In genomic region chr2:103209512-103209981, GRCm38 (mm10) we compare ENCODE assay signal across 15 mouse cellular contexts.
DNase-seq lines count a peak whose midpoint lies in the region; ATAC-seq and TF ChIP-seq lines count a peak whose summit lies in the region.
"Had no signal": no experiment of that assay in that cellular context is flagged by ENCODE, and none has a peak within 500 bp of the region (broad histone marks: within the 10 kb centered on the region; RNA-seq: fewer than 3 reads in every experiment).

No protein-coding gene starts in this region.

- TF ChIP-seq CTCF in C2C12 (IDR thresholded peaks at IDR 0.05; ENCODE audit: control insufficient read depth, insufficient read depth, insufficient read length): no peak

- WGBS in kidney, embryonic 15.5 days: 77% methylated on average over 6 of the region's 6 CpGs

- no peaks in the 10 kb centered on the region for H3K27me3 ChIP-seq in kidney, embryonic 15.5 days
- peaks cover 17% of the 10 kb centered on the region for H3K27me3 ChIP-seq in C2C12 (ENCODE audit: control insufficient read depth, insufficient read depth, insufficient read length)
- H3K27me3 ChIP-seq: embryonic facial prominence, embryonic 13.5 days; stomach, embryonic 15.5 days had no signal

- no peaks in the 10 kb centered on the region for H3K79me3 ChIP-seq in C2C12 (ENCODE audit: low read depth)

- H3K36me3 ChIP-seq in kidney, embryonic 15.5 days: no peaks in the 10 kb centered on the region
- H3K36me3 ChIP-seq in C2C12 (ENCODE audit: control insufficient read depth, insufficient read depth): no peaks in the 10 kb centered on the region
- H3K36me3 ChIP-seq: embryonic facial prominence, embryonic 13.5 days; stomach, embryonic 15.5 days had no signal

- no peak overlapping the region for H3K4me2 ChIP-seq in kidney, embryonic 15.5 days
- H3K4me2 ChIP-seq: embryonic facial prominence, embryonic 13.5 days; stomach, embryonic 15.5 days had no signal

- no peak for DNase-seq in kidney, postnatal 14 days
- peak; percentile 10 for DNase-seq in brain, adult 2 months (ENCODE audit: low read depth, low spot score)
- peak; percentile 83 for DNase-seq in lung, postnatal 25 days (ENCODE audit: low spot score)
- DNase-seq in right cerebral cortex, adult 2 months (ENCODE audit: low spot score in 2 of 2): no peak
- DNase-seq in thymus, postnatal 4 days: no peak
- DNase-seq in frontal cortex, postnatal 36 days (ENCODE audit: low spot score in 2 of 2): no peak
- DNase-seq: cerebellum, postnatal 10 days; heart, postnatal 4 days; left cerebral cortex, postnatal 4 days; right cerebral cortex, postnatal 4 days had no signal

- no peaks in the 10 kb centered on the region for H3K9me3 ChIP-seq in kidney, embryonic 15.5 days (replicated peaks)
- H3K9me3 ChIP-seq: embryonic facial prominence, embryonic 13.5 days; stomach, embryonic 15.5 days had no signal

- H3K9ac ChIP-seq in kidney, embryonic 15.5 days: no peak overlapping the region
- H3K9ac ChIP-seq: embryonic facial prominence, embryonic 13.5 days; stomach, embryonic 15.5 days had no signal

- H3K79me2 ChIP-seq in C2C12 (ENCODE audit: control insufficient read depth, insufficient read depth): no peaks in the 10 kb centered on the region

- H3ac ChIP-seq in C2C12 (ENCODE audit: control insufficient read depth, insufficient read length, low read depth): no peak overlapping the region

- no peak overlapping the region for H3K4me3 ChIP-seq in kidney, embryonic 15.5 days (replicated peaks)
- H3K4me3 ChIP-seq in C2C12 (ENCODE audit: insufficient read depth, poor library complexity, severe bottlenecking): no peak overlapping the region
- H3K4me3 ChIP-seq: embryonic facial prominence, embryonic 13.5 days; stomach, embryonic 15.5 days had no signal

- H3K4me1 ChIP-seq in kidney, embryonic 15.5 days: 0 out of 2 replicates have a peak, but pooled peaks cover 3% of the 10 kb centered on the region
- H3K4me1 ChIP-seq: stomach, embryonic 15.5 days had no signal

- 0 out of 2 replicates have a peak, but pooled peaks have one; percentile 33 for ATAC-seq in kidney, embryonic 15.5 days (replicated peaks; ENCODE audit: low FRiP score)
- ATAC-seq: intestine, postnatal 0 days had no signal

- H3K27ac ChIP-seq in kidney, embryonic 15.5 days: no peak overlapping the region
- H3K27ac ChIP-seq: stomach, embryonic 15.5 days had no signal

TF ChIP-seq in C2C12, 6 proteins besides CTCF, POLR2A, EP300 and RAD21:
- no peak for TF ChIP-seq MYOG (IDR thresholded peaks at IDR 0.05; ENCODE audit: control insufficient read depth, extremely low read depth, insufficient read length)
- peak; percentile 88 for TF ChIP-seq CEBPB (IDR thresholded peaks at IDR 0.05; ENCODE audit: low read depth)
- TF ChIP-seq USF1 (IDR thresholded peaks at IDR 0.05; ENCODE audit: low read depth): no peak
- no peak for TF ChIP-seq FOSL1 (IDR thresholded peaks at IDR 0.05; ENCODE audit: insufficient read depth, low read length, poor library complexity, severe bottlenecking)
- no peak for TF ChIP-seq MAX (IDR thresholded peaks at IDR 0.05)
- no peak for TF ChIP-seq MYOD1 (IDR thresholded peaks at IDR 0.05; ENCODE audit: control insufficient read depth, insufficient read length, low read depth)

Comparison
In these comparisons a context has a peak if more than half of its experiments do, and no peak if none do; other contexts are left out.
1. DNase-seq: peak in brain, adult 2 months (single experiment) and lung, postnatal 25 days (single experiment); none in kidney, postnatal 14 days (single experiment), right cerebral cortex, adult 2 months (0 of 2), thymus, postnatal 4 days (single experiment) and frontal cortex, postnatal 36 days (0 of 2).